Mouse (Mus musculus) limb, embryonic 15.5 days (tissue): ENCODE results near the gene Pnpla8. TPM values are rescaled to one million over a fixed set of nuclear protein-coding genes. Genes with fewer than 3 reads are reported as not detected.

Experiments
- ATAC-seq: fragments of 200-750 bp; cut with Nextera tagmentation; 2 replicates; pipeline ENCODE4 v1.8.0; 2017; ENCODE audit warnings: low read depth, moderate TSS enrichment; ENCODE audit not compliant: insufficient number of reproducible peaks, low FRiP score, low TSS enrichment
- H3K27ac ChIP-seq: fragments of 300-500 bp; sonication (generic); 2 replicates; pipeline ENCODE4 v1.5.1; 2015; ENCODE audit warnings: moderate library complexity, mild to moderate bottlenecking, inconsistent platforms
- H3K27me3 ChIP-seq: fragments of 300-500 bp; sonication (generic); 2 replicates; pipeline ENCODE4 v1.6.1; 2015; ENCODE audit warnings: inconsistent platforms
- H3K36me3 ChIP-seq: fragments of 300-500 bp; sonication (generic); 2 replicates; pipeline ENCODE4 v1.6.1; 2015; ENCODE audit warnings: inconsistent platforms
- H3K4me1 ChIP-seq: fragments of 300-500 bp; sonication (generic); 2 replicates; pipeline ENCODE4 v1.6.1; 2015; ENCODE audit warnings: inconsistent platforms
- H3K4me2 ChIP-seq: fragments of 300-500 bp; sonication (generic); 2 replicates; pipeline ENCODE4 v1.6.1; 2015; ENCODE audit warnings: mild to moderate bottlenecking, inconsistent platforms
- H3K4me3 ChIP-seq: fragments of 300-500 bp; sonication (generic); 2 replicates; pipeline ENCODE4 v1.5.1; 2015; ENCODE audit warnings: mild to moderate bottlenecking, inconsistent platforms
- H3K9ac ChIP-seq: fragments of 300-500 bp; sonication (generic); 2 replicates; pipeline ENCODE4 v1.6.1; 2015; ENCODE audit warnings: inconsistent platforms
- H3K9me3 ChIP-seq: fragments of 300-500 bp; sonication (generic); 2 replicates; pipeline ENCODE4 v1.6.1; 2016; ENCODE audit warnings: inconsistent platforms
- WGBS: fragments of 180-500 bp; shearing (Covaris S2); methylation state at CpG from one replicate; pipeline ENCODE4 v1.1.7; 2015; 5-methylcytosine and 5-hydroxymethylcytosine counted together
- polyA plus RNA-seq: library from polyadenylated mRNA; unstranded; fragments of >200 nt; fragmentation: Nextera tagmentation; extraction: Ambion mirVana; gene quantifications from 2 replicates; pipeline ENCODE4 v1.2.1, GENCODE M21; 2015

The Pnpla8 gene
- polyA plus RNA-seq, 1 experiment from 2014 or later = 77.5 TPM

DNA sequence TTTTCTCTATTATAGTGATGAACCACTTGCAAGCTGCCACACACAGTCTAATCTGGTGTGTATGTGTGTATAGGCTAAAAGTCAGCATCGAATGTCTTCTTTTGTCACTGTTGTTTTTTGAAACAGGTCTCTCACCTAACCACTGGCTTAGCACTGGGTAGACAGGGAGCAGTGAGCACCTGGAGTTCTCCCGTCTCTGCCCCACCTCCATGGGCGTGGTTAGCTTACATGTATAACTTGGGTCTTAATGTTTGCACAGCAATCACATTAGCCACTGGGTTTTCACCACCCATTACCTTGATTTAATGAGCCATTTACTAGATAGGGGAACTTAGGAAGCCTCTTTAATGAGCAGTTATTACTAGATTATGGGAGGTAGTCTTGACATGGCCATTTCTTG, 60.4 kb downstream of the Pnpla8 start:
- Histone ChIP-seq H3K27me3 (no peaks in the 10 kb centered on the region), H3K27ac (no peak overlapping the region), H3K4me2 (no peak overlapping the region), H3K9ac (no peak overlapping the region), H3K4me3 (no peak overlapping the region), H3K9me3 (no peaks in the 10 kb centered on the region), H3K4me1 (no peaks in the 10 kb centered on the region), H3K36me3 (peaks cover 5% of the 10 kb centered on the region; the same call in 1 of the 2 replicates)
- 70% methylated on average over 3 of the region's 3 CpGs for WGBS
- no peak for ATAC-seq

DNA sequence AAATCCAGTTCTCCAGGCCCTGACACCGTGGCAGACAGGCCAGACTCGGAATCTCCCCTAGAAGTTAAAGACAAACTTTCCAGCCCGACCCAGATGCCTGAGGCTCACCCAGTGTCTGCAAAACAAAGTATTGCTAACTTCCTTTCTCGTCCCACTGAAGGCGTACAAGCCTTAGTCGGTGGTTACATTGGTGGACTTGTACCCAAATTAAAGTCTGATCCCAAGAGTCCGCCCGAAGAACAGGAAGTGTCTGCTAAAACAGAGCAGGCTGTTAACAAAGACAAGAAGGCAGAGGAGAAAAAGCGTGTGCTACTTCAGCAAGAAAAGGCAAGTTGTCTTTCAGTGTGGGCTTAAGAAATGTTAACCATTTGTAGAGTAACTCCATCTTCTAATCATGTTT, 62.2 kb downstream of the Pnpla8 start:
- Histone ChIP-seq H3K4me3 (no peak overlapping the region), H3K4me2 (no peak overlapping the region), H3K9me3 (no peaks in the 10 kb centered on the region), H3K27ac (no peak overlapping the region), H3K4me1 (no peaks in the 10 kb centered on the region), H3K27me3 (no peaks in the 10 kb centered on the region), H3K36me3 (peaks cover 5% of the 10 kb centered on the region; the same call in 1 of the 2 replicates), H3K9ac (no peak overlapping the region)
- no peak for ATAC-seq
- WGBS = 49% methylated on average over 9 of the region's 9 CpGs

DNA sequence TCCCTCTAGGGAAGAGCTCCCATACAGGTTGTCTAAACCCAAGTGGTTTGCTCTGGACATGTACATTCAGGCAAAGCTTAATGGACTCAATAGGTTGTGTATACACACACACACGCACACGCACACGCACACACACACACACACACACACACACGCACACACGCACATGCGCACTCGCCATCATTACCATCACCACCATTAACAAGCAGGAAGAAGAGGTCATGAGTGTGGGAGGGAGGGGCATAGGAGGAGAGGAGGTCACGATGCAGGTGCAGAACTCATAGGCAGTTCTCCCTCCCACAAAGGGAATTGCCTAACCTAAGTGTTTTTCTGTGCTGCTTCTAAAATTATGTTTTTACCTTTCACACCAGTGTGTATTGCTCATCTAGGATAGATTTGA, 65.8 kb downstream of the Pnpla8 start:
- no peak overlapping the region for H3K4me2 ChIP-seq
- 88% methylated on average over 8 of the region's 8 CpGs for WGBS
- peaks cover 18% of the 10 kb centered on the region for H3K36me3 ChIP-seq
- no peak for ATAC-seq
- H3K4me3 ChIP-seq = no peak overlapping the region
- no peaks in the 10 kb centered on the region for H3K9me3 ChIP-seq
- H3K27me3 ChIP-seq = no peaks in the 10 kb centered on the region
- no peaks in the 10 kb centered on the region for H3K4me1 ChIP-seq
- H3K9ac ChIP-seq = no peak overlapping the region
- no peak overlapping the region for H3K27ac ChIP-seq

DNA sequence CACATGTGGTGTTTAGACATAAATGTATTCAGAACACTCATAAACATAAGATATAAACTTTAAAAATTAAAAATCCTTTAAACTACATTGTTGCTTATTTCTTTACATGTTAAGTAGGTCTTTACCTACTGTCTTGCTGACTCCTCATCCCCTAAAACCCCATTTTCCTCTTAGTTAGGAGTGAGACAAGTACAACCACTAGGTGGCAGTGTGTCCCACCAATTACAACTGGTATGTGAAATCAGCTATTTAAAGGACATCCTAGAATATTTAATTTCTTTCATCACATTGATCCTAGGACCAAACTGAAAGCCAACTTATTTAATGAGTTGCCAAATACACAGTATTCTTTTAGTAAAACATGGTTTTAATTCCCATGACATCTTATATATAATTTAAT, 71.1 kb downstream of the Pnpla8 start:
- Histone ChIP-seq H3K9me3 (no peaks in the 10 kb centered on the region), H3K4me2 (no peak overlapping the region), H3K4me3 (no peak overlapping the region), H3K9ac (no peak overlapping the region), H3K27ac (no peak overlapping the region), H3K4me1 (no peaks in the 10 kb centered on the region), H3K27me3 (no peaks in the 10 kb centered on the region), H3K36me3 (peaks cover 24% of the 10 kb centered on the region)
- ATAC-seq = no peak

DNA sequence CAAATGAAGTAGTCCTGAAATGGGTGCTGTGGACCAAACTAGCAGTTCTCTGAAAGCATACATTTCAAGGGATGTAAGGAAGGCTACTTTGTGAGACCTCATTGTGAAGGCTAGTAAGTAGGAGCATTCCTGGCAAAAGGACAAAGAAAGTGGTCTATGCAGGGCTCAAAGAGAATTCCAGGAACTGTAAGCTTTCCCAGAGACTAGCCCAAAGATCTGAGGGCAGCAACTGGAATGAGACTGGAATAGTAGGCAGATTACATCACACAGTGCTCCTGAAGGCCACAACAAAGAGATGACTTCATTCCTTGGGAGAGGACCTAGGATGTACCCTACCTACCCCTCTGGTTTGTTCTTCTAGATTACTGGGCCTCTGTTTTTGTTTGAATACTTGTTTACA, 79.6 kb downstream of the Pnpla8 start:
- Histone ChIP-seq H3K27me3 (no peaks in the 10 kb centered on the region), H3K4me3 (no peak overlapping the region), H3K9me3 (no peaks in the 10 kb centered on the region), H3K9ac (no peak overlapping the region), H3K27ac (no peak overlapping the region), H3K4me1 (no peaks in the 10 kb centered on the region), H3K36me3 (peaks cover 23% of the 10 kb centered on the region), H3K4me2 (no peak overlapping the region)
- no peak for ATAC-seq

DNA sequence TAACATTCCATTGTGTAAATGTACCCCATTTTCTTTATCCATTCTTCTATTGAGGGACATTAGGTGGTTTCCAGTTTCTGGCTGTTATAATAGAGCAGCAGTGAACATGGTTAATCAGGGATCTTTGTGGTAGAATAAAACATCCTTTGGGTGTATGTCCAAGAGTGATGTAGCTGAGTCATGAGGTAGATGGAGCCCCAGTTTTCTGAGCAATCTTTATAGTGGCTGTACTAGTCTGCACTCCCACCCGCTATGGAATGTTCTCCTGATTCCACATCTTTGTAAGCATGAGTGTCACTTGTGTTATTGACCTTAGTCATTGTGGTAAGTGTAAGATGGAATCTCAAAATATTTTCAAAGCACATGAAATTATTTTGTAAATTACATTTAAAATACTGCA, 82.8 kb downstream of the Pnpla8 start:
- 86% methylated on average over 1 of the region's 1 CpGs for WGBS
- Histone ChIP-seq H3K4me2 (no peak overlapping the region), H3K9ac (no peak overlapping the region), H3K27ac (no peak overlapping the region), H3K27me3 (no peaks in the 10 kb centered on the region), H3K4me3 (no peak overlapping the region), H3K9me3 (no peaks in the 10 kb centered on the region), H3K4me1 (no peaks in the 10 kb centered on the region), H3K36me3 (peaks cover 27% of the 10 kb centered on the region)
- no peak for ATAC-seq

DNA sequence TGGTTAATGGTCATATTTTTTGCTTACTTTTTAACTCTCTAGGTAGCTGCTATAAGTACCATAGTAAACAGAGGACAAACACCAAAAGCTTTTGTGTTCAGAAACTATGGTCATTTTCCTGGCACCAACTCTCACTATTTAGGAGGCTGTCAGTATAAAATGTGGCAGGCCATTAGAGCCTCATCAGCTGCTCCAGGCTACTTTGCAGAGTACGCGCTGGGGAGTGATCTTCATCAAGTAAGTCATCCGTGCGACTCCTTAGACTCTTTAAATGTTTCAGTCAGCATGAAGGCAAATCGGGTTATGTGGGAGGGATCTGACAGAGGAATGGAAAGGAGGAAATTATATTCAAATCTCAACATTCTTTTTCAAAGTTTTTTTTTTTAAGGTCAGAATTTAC, 83.7 kb downstream of the Pnpla8 start:
- H3K4me2 ChIP-seq = no peak overlapping the region

DNA sequence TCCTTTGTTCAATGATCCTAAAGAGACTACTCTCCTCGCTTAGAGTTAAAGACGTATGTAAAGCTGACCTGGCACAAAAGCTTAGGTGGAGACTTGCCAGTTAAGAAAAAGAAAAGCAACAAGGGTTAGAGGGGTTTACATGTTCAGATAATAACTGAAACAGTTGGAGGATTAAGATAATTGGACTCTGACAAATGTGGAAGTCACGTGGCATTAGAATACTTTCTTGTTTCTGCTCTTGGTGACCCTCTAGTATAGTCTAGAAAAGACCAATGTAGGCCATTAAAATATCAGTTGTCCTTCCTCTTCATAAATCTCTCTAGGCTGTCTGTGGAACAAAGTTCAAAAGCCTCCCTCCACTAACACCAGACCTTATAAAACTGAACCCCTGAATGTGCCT, 87.1 kb downstream of the Pnpla8 start:
- 87% methylated on average over 3 of the region's 3 CpGs for WGBS
- no peak overlapping the region for H3K4me3 ChIP-seq

More for the DNA sequence above, 83.7 kb downstream of the Pnpla8 start:
- 84% methylated on average over 5 of the region's 5 CpGs for WGBS
- ATAC-seq = no peak
- H3K9me3 ChIP-seq = no peaks in the 10 kb centered on the region
- H3K27ac ChIP-seq = no peak overlapping the region
- H3K27me3 ChIP-seq = no peaks in the 10 kb centered on the region
- H3K4me1 ChIP-seq = no peaks in the 10 kb centered on the region
- H3K9ac ChIP-seq = no peak overlapping the region
- peaks cover 31% of the 10 kb centered on the region for H3K36me3 ChIP-seq
- H3K4me3 ChIP-seq = no peak overlapping the region

DNA sequence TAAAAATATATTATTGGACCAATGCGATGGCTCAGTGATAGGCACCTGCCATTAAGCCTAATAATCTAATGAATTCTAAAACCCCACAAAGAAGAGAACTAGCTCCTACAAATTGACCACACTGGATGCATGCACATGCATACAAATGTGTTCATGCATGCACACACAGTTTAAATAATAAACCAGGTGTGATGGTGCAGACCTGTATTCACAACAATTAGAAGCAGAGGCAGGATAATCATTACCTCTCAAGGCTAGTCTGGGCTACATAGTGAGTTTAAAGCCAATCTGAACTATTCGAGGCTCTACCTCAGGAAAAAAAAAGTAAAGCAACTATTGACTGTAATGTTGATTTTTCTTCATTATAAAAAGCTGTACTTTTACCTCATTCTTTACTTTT, 94.0 kb downstream of the Pnpla8 start:
- Histone ChIP-seq H3K9me3 (no peaks in the 10 kb centered on the region), H3K4me2 (no peak overlapping the region), H3K9ac (no peak overlapping the region), H3K36me3 (peaks cover 4% of the 10 kb centered on the region; the same call in 1 of the 2 replicates), H3K4me1 (no peaks in the 10 kb centered on the region), H3K27ac (no peak overlapping the region), H3K27me3 (no peaks in the 10 kb centered on the region), H3K4me3 (no peak overlapping the region)
- ATAC-seq = no peak
- WGBS = 83% methylated on average over 2 of the region's 2 CpGs

More for the DNA sequence above, 87.1 kb downstream of the Pnpla8 start:
- Histone ChIP-seq H3K4me1 (no peaks in the 10 kb centered on the region), H3K4me2 (no peak overlapping the region), H3K9me3 (no peaks in the 10 kb centered on the region), H3K36me3 (peaks cover 25% of the 10 kb centered on the region), H3K9ac (no peak overlapping the region), H3K27ac (no peak overlapping the region), H3K27me3 (no peaks in the 10 kb centered on the region)
- no peak for ATAC-seq

DNA sequence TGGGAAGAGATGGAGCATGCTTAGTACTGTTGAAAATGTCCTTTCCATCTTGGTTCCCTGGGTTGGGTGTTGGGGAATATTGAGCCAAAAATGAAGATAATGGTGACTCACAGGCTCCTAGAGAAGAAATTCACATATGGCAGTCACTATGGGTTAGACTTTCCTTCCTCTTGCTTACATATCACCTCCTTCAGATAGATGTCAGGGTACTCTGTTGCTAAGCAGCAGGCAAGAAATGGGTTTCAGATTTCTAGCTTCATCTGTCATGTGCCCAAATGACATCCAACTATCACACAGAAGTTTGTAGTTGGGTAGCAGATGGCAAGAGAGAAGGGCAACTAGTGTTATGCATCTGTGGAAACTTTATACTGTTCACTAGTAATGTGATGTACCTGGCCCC, 103.9 kb downstream of the Pnpla8 start:
- H3K36me3 ChIP-seq = no peaks in the 10 kb centered on the region
- H3K4me3 ChIP-seq = no peak overlapping the region
- H3K27me3 ChIP-seq = peaks cover 13% of the 10 kb centered on the region
- H3K9me3 ChIP-seq = no peaks in the 10 kb centered on the region
- ATAC-seq = no peak
- no peak overlapping the region for H3K27ac ChIP-seq
- peaks cover 10% of the 10 kb centered on the region for H3K4me1 ChIP-seq
- no peak overlapping the region for H3K9ac ChIP-seq
- no peak overlapping the region for H3K4me2 ChIP-seq

DNA sequence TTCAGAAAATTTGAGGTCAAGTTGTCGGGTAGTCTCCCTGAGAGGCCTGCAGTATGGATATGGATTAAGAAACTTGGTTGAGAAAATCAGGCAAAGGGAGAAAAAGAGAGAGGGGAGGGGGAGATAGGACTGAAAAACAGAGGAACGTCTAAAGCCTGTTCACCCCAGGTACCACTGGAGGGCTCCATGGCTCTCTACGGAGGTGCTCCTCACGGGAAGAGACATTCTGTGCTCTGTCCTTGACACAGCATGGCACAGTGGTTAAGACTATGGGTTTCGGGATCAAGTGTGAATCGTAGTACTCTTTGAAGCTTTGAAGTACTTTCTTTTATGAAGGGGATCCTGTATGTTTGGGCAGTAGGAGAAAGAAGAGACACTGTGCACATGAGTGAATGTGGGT, 106.3 kb downstream of the Pnpla8 start:
- H3K27me3 ChIP-seq = peaks cover 25% of the 10 kb centered on the region
- no peaks in the 10 kb centered on the region for H3K36me3 ChIP-seq
- peaks cover 15% of the 10 kb centered on the region for H3K4me1 ChIP-seq
- no peak overlapping the region for H3K27ac ChIP-seq
- no peak overlapping the region for H3K9ac ChIP-seq
- no peaks in the 10 kb centered on the region for H3K9me3 ChIP-seq
- no peak overlapping the region for H3K4me3 ChIP-seq
- H3K4me2 ChIP-seq = no peak overlapping the region
- no peak for ATAC-seq
- WGBS = 28% methylated on average over 6 of the region's 6 CpGs

DNA sequence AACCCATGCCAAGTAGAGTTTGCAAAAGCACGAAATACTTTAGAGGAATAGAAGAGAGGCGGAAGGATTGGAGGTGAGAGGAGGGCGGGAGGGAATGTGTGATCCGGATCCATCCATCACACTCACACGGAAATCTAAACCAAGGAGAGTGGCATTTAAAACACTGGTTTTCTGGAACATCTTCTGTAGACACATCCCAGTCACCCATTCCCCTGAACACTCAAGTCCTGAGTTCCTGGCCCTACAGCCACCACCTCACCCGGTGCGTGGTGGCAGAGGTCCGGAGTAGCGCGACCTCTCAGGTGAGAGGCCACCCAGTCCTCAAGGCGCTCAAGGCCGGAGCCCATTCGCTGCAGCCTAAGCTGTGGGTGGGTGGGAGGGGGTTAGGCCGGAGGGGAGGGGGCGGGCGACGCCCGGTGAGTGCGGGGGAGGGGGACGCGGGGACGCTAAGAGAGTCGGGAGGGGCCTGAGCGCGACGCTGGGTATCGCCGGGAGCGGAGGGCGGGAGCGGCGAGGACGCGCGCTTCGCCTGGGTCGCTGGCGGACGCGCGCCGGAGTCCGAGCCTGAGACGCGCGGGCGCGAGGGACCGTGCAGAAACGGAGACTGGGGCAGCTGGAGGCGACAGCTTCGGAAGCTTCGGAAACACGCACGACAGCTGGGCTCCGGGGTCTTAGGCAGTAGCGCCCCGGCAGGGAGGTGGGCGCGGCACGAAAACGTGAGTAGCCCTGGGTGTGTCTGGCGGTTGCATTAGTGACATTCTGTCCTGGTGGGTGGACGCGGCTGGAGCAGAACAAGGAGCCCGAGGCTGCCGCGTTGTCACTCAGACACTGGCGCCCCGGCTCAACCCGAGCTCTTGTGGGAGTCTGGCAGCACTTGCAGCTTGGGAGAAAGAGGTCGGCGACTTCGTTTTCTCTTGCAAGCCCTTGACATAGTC, 107.5 kb downstream of the Pnpla8 start, which contains the start of gene Nrcam:
Gene Nrcam, plus strand, starts transcription at position 505 of the 935 bp plus-strand sequence.
- WGBS = 3% methylated on average over 69 of the region's 74 CpGs
- no peak within 1 kb of the TSS for H3K27ac ChIP-seq

More for the DNA sequence above, 107.5 kb downstream of the Pnpla8 start, which contains the start of gene Nrcam:
- ATAC-seq = peak; percentile 62
- Histone ChIP-seq H3K4me3 (peak within 1 kb of the TSS; percentile 52), H3K4me1 (peaks cover 15% of the 10 kb centered on the region), H3K36me3 (no peaks in the 10 kb centered on the region), H3K9me3 (no peaks in the 10 kb centered on the region), H3K4me2 (peak within 1 kb of the TSS; percentile 98), H3K27me3 (peaks cover 25% of the 10 kb centered on the region), H3K9ac (peak within 1 kb of the TSS; percentile 35)
